Mouse (Mus musculus) cerebellum, adult 2 months (tissue): Measurements from ENCODE around the gene Prkce. TPM values are rescaled to one million over a fixed set of nuclear protein-coding genes. Genes with fewer than 3 reads are reported as not detected.

Experiments
- DNase-seq, 2 experiments: peaks; one replicate each; pipeline ENCODE4 v3.0.0; 2021
- H3K27ac ChIP-seq: fragments of 200-500 bp; 2 replicates; pipeline ENCODE4 v1.5.1; 2012; ENCODE audit warnings: low read length, control low read depth, inconsistent platforms; ENCODE audit not compliant: insufficient read depth
- H3K27me3 ChIP-seq: fragments of 200-500 bp; 2 replicates; pipeline ENCODE4 v1.6.1; 2012; ENCODE audit warnings: inconsistent platforms, mild to moderate bottlenecking, low read length, moderate library complexity; ENCODE audit not compliant: control insufficient read depth, insufficient read depth
- H3K4me1 ChIP-seq: fragments of 200-500 bp; 2 replicates; pipeline ENCODE4 v1.6.1; 2011; ENCODE audit warnings: low read length; ENCODE audit not compliant: control insufficient read depth, insufficient read depth
- H3K4me3 ChIP-seq: fragments of 200-500 bp; replicated peaks from 2 replicates; pipeline ENCODE3; 2011; ENCODE audit warnings: mild to moderate bottlenecking, low read depth, low read length, control low read depth; ENCODE audit not compliant: insufficient read depth
- CTCF ChIP-seq: fragments of 200-500 bp; IDR thresholded peaks from 2 replicates; pipeline ENCODE4 v1.5.1; 2011; ENCODE audit warnings: low read depth, mild to moderate bottlenecking, control low read depth, low read length, moderate library complexity, borderline replicate concordance; ENCODE audit not compliant: insufficient read depth
- POLR2A ChIP-seq: fragments of 200-500 bp; IDR thresholded peaks from 2 replicates; pipeline ENCODE4 v1.6.1; 2011; ENCODE audit warnings: low read length, control low read depth, borderline replicate concordance; ENCODE audit not compliant: insufficient read depth
- WGBS: fragments of 180-500 bp; shearing (Covaris S2); methylation state at CpG from one replicate; pipeline ENCODE4 v1.1.7; 2018; 5-methylcytosine and 5-hydroxymethylcytosine counted together
- polyA plus RNA-seq: library from polyadenylated mRNA; depleted of rRNA; stranded (reverse); fragments of >200 nt; gene quantifications from 2 replicates; pipeline ENCODE4 v1.2.3, GENCODE M21; 2012

Gene Prkce
- polyA plus RNA-seq, 1 experiment: 53.7 TPM

DNA sequence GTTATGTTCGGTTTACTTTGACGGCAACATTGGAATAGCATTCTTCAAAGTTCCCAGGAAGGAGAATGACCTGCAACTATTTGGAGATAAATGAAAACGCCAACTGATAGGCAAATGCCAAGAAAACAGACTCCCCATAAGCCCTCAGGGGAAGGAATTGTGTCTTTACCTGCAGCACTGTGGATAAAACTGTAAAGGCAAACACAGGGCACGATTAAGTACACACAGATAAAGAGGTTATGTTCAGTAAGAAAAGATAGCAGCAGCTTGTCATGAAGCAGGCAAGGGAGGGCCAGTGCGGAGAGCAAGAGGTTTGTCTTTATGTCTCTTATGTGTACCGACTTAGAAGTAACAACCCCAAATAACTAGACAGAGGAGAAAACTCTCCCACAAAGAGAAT is 326.9 kb downstream of the Prkce start:
- Histone ChIP-seq H3K27me3 (no peaks in the 10 kb centered on the region), H3K27ac (no peak overlapping the region), H3K4me1 (no peaks in the 10 kb centered on the region), H3K4me3 (no peak overlapping the region)
- TF ChIP-seq POLR2A (no peak), CTCF (no peak)
- 88% methylated on average over 6 of the region's 6 CpGs for WGBS
- DNase-seq: no peak

DNA sequence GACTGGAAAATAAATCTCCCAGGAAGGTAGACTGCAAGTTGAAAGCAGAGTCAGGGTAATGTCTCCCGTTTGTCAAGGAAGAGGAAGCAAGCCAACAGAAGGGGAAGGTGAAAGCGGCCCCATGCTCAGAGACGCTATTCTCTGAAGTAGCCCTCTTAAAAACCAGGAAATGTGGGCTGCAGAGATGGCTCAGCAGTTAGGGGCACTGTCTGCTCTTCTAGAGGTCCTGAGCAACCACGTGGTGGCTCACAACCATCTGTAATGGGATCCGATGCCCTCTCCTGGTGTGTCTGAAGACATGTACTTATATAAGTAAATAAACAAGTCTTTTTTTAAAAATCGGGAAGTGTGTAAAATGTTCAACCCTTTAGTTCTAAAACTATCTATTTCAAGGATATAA is 327.3 kb downstream of the Prkce start:
- 68% methylated on average over 6 of the region's 6 CpGs for WGBS
- no peak overlapping the region for H3K27ac ChIP-seq
- no peaks in the 10 kb centered on the region for H3K4me1 ChIP-seq
- DNase-seq: no peak
- TF ChIP-seq CTCF: no peak
- TF ChIP-seq POLR2A: no peak
- no peak overlapping the region for H3K4me3 ChIP-seq
- no peaks in the 10 kb centered on the region for H3K27me3 ChIP-seq

DNA sequence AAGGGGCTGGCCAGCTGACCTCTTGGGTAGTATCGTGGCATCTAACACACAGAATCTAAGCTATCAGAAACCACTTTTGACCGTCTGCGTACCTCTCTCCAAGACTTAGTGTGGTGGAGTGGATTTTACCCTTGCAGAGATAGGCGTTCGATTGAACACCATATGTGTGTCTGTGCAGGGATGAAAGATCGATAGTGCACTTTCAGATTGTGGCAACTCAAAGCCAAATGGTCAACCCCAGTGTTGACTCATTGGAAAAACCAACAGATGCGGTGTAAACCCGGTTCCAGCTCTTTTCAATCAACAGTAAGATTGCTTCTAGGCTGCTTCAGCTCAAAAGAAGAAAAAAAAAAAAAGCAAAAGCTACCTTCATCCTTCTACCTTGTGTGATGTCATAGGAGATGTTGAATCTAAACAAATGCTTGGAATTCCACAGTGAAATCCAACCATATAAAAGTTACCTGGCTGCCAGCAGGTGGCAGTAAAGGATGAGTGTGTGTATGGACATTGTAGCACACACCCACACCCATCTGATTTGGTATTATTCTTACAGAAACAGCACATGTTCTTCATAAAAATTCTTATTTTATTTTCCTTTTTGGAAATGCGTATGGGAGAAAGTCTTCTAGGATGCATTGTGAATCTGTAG is 328.7 kb downstream of the Prkce start:
- WGBS: 86% methylated on average over 9 of the region's 9 CpGs
- no peak for TF ChIP-seq POLR2A
- TF ChIP-seq CTCF: peak; percentile 50; the same call in 1 of the 2 replicates
- Histone ChIP-seq H3K27ac (no peak overlapping the region), H3K4me1 (no peaks in the 10 kb centered on the region), H3K27me3 (no peaks in the 10 kb centered on the region), H3K4me3 (no peak overlapping the region)
- peak in 1 of 2 experiments; percentile 39 for DNase-seq

- no peaks in the 10 kb centered on the region for H3K27me3 ChIP-seq
- no peak overlapping the region for H3K27ac ChIP-seq
- WGBS: 91% methylated on average over 4 of the region's 4 CpGs
- no peaks in the 10 kb centered on the region for H3K4me1 ChIP-seq
- DNase-seq: no peak
- H3K4me3 ChIP-seq: no peak overlapping the region
- no peak for TF ChIP-seq CTCF
- no peak for TF ChIP-seq POLR2A
Measured at GRCm38 (mm10) chr17:86497302-86497701, 329.7 kb downstream of the Prkce start.

DNA sequence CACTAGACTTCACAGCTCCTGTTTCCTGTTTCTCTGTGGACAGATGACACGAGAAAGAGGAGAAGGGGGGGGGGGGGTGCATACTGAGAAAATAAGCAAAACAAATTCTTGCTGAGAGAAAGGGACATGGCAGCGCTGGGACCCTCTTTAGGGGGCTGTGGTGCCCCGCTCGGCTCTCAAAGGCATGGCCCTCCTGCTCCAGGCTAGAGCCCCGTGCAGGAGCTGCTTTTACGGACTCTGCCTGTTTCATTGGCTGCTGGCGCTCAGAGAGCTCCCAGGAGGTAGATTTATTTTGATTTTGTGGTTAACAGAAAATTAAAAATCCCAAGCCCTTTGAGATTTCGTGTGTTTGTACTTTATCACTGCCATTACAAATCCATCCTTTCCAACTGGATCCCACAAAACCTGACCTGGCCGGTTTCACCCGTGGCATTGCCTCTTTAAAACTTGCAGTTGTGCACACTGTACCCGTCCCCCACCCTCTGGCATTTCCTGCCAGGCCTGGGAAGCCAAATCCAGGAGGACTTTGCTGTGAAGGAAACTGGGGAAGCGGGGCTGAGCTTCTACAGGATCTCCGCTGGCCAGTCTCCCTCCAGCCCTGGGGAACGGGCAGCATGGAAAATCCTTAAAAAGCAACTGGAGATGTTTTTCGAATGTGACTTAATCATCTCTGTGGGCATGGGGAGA is 331.9 kb downstream of the Prkce start:
- no peak for DNase-seq
- Histone ChIP-seq H3K27me3 (no peaks in the 10 kb centered on the region), H3K4me3 (no peak overlapping the region), H3K4me1 (peaks cover under 1% of the 10 kb centered on the region; the same call in 1 of the 2 replicates), H3K27ac (no peak overlapping the region)
- TF ChIP-seq CTCF: no peak
- no peak for TF ChIP-seq POLR2A
- 73% methylated on average over 15 of the region's 15 CpGs for WGBS

DNA sequence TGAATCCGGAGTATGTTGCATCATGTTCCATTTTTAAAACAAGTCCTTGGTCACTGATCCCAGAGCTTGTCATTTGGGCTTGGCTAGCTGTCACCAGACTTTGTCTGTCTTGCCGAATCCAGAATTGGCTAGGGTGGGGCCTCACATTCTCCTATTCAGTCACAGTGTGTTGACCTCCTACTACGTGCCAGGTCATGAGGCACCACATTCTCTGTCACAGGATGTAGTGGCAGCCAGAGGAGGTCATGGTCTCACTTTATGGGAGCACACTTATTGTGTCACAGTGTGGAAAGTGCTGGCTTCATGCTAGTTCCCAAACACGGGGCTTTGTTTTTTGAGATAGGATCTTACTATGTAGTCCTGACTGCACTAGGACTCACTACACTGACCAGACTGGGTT is 333.8 kb downstream of the Prkce start:
- TF ChIP-seq CTCF (no peak), POLR2A (no peak)
- no peak for DNase-seq
- Histone ChIP-seq H3K27me3 (no peaks in the 10 kb centered on the region), H3K27ac (no peak overlapping the region), H3K4me1 (peaks cover 8% of the 10 kb centered on the region; the same call in 1 of the 2 replicates), H3K4me3 (no peak overlapping the region)
- WGBS: 87% methylated on average over 4 of the region's 4 CpGs

DNA sequence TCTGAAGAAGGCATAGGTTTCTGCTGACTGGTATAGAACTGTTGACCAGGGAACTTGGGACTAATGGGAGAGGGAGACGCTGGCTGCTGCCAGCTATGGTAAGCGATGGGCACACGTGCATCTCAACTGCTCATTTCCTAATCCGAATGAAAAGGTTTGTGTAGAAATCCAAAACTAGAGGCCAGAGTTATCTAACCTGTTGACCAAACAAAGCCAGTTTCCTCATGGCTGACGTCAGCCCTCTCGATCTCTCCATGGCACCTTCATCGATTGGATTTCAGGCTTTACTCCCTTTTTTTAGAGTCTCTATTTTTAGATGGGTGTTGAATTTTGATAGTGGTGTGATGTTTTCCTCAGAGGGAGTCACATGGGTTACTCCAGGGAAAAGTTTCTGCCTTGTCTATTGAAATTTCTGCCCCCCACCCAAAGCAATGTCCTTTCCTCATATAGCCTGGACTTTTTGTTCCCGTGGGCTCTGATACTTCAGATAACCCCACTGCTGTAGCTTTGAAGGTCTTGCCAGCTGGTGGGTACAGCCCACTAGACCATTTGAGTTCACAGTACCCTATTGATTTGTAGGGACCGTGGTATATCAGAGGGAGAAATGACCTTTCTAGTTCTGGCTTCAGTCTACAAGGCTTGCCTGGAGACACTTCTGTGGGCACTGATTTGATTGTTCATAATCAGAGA is 335.8 kb downstream of the Prkce start:
- TF ChIP-seq POLR2A: no peak
- 98% methylated on average over 9 of the region's 9 CpGs for WGBS

More for the DNA sequence above, 335.8 kb downstream of the Prkce start:
- DNase-seq: no peak
- Histone ChIP-seq H3K4me3 (no peak overlapping the region), H3K27ac (no peak overlapping the region), H3K4me1 (peaks cover 19% of the 10 kb centered on the region), H3K27me3 (no peaks in the 10 kb centered on the region)
